Mouse (Mus musculus): ENCODE results near the gene Klf3. TPM values are rescaled to one million over a fixed set of nuclear protein-coding genes. Genes with fewer than 3 reads are reported as not detected.
A peak's percentile ranks its signal among the peaks of the same experiment; 100 is the strongest.

The Klf3 gene
- polyA plus RNA-seq, 1 experiment from 2014 or later: 26.0 TPM

DNA sequence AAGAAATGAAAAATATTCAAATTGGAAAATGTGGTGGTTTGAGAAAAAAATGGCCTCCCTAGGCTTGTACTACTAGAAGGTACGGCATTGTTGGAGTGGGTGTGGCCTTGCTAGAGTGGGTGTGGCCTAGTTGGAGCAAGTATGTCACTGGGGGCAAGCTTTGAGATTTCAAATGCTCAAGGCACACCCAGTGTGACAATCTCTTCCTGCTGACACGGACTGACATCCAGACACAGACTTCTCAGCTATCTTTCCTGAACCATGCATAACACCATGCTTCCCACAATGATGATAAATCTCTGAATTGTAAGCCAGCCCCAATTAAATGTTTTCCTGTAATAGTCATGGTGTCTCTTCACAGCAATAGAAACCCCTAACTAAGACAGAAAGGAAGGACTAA lies 44.1 kb downstream of the Klf3 start:
- Histone ChIP-seq H3K9me3 (0 out of 2 replicates have a peak, but pooled peaks cover 3% of the 10 kb centered on the region), H3K9ac (replicated peaks) (no peak overlapping the region), H3K36me3 (no peaks in the 10 kb centered on the region), H3K27ac (no peak overlapping the region), H3K4me3 (replicated peaks) (no peak overlapping the region), H3K4me2 (replicated peaks) (no peak overlapping the region), H3K27me3 (no peaks in the 10 kb centered on the region), H3K4me1 (replicated peaks) (no peaks in the 10 kb centered on the region)
- 78% methylated on average over 2 of the region's 2 CpGs for WGBS
- no peak for ATAC-seq

DNA sequence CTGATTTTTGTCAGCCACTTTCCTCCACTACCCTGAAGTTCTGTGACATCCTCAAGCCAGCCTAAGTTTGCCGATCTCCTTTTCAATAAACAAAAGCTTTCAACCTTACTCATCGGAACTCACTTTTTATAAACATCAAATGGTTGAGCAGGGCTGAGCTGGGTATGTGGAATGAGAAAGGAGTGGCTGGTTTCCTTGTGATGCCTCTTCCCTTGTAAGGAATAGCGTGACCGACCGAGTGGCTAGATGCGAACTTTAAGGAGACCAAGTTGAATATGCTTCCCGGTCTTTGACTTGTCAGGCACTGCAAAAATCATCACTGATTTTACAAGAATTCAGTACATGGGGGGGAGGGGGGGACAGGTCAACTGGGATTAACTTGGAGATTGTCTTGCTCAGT lies 46.7 kb downstream of the Klf3 start:
- H3K4me2 ChIP-seq (replicated peaks): no peak overlapping the region
- no peak overlapping the region for H3K9ac ChIP-seq (replicated peaks)
- ATAC-seq: no peak
- WGBS: 87% methylated on average over 7 of the region's 7 CpGs
- H3K4me3 ChIP-seq (replicated peaks): no peak overlapping the region
- H3K4me1 ChIP-seq (replicated peaks): 0 out of 2 replicates have a peak, but pooled peaks cover 4% of the 10 kb centered on the region
- no peaks in the 10 kb centered on the region for H3K27me3 ChIP-seq
- H3K27ac ChIP-seq: no peak overlapping the region
- H3K36me3 ChIP-seq: no peaks in the 10 kb centered on the region
- H3K9me3 ChIP-seq: 0 out of 2 replicates have a peak, but pooled peaks cover 6% of the 10 kb centered on the region

DNA sequence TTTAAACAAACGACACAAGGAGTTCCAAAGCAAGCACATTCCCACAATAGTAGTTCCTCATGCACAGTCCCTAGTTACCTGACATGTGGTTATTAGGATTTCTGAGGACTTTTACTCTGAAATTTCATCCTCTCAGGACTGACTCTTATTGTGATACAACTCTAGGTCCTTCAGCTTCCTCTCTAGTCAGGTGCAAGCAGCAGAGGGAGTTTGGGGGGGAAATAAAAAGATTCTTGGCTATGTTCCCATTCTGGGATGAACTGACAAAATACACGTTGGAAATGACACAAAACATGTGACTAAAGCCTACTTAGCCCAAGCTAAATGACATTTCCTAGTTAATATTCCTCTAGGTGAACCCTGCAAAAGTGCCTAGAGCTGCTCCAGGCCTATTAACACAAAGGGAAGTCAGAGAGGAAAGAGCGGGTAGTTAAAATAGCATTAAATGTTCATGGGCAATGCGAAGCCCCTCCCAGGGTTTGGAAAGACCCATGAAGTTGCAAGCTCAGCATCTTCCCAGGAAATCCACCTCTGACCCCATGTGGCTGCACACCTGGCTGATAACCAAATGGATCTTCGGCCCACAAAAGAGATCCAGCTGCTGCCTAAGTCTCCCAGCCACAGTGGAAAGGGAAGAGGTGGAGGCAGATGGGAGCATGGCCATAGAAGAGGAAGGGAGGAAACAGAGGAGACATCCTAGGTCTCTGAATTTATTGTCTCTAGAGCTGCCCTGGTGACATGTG lies 49.6 kb downstream of the Klf3 start:
- peaks cover 15% of the 10 kb centered on the region for H3K9me3 ChIP-seq
- H3K27ac ChIP-seq: no peak overlapping the region
- H3K4me1 ChIP-seq (replicated peaks): 0 out of 2 replicates have a peak, but pooled peaks cover 4% of the 10 kb centered on the region
- no peak overlapping the region for H3K9ac ChIP-seq (replicated peaks)
- no peak overlapping the region for H3K4me3 ChIP-seq (replicated peaks)
- H3K36me3 ChIP-seq: no peaks in the 10 kb centered on the region
- 65% methylated on average over 5 of the region's 5 CpGs for WGBS
- ATAC-seq: no peak
- H3K27me3 ChIP-seq: no peaks in the 10 kb centered on the region
- H3K4me2 ChIP-seq (replicated peaks): no peak overlapping the region

DNA sequence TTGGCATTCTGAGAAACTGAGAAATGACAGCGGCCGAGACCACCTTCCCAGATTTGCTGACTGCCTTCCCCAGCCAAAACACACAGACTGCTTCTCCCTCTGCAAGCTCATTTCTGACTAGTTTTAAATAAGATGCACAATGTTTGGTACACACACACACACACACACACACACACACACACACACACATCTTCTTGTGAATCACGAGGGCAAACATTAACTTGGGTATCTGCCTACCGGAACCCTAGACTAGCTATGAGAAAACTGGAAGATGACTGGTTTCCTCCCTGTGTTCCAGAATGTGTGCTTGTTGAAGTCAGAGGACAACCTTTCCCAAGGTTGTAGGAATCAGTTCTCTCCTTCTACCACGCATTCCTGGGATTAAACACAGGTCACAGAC lies 50.2 kb downstream of the Klf3 start:
- Histone ChIP-seq H3K9ac (replicated peaks) (no peak overlapping the region), H3K4me1 (replicated peaks) (0 out of 2 replicates have a peak, but pooled peaks cover 4% of the 10 kb centered on the region), H3K4me3 (replicated peaks) (no peak overlapping the region), H3K9me3 (peaks cover 15% of the 10 kb centered on the region), H3K27me3 (no peaks in the 10 kb centered on the region), H3K27ac (no peak overlapping the region), H3K36me3 (no peaks in the 10 kb centered on the region), H3K4me2 (replicated peaks) (no peak overlapping the region)
- WGBS: 88% methylated on average over 5 of the region's 5 CpGs
- ATAC-seq: no peak

DNA sequence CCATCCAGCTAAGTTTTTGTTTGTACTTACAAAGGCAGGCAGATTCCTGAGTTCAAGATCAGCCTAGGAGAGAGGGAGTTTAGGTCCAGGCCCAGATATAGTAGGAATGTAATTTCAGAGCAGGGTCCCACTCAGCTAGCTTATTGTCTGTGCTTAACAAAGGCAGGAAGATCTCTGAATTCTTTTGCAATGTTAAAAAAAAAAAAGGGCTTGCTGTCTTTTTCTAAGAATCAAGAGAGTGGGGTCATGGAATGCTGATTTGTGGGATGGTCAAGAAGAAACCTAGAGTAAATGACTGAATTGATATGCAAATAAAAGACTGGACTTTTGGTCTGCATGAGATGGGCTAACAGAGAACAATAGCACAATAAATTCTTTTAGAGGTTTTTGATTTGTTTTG lies 52.0 kb downstream of the Klf3 start:
- Histone ChIP-seq H3K9ac (replicated peaks) (no peak overlapping the region), H3K4me1 (replicated peaks) (0 out of 2 replicates have a peak, but pooled peaks cover 4% of the 10 kb centered on the region), H3K27ac (no peak overlapping the region), H3K4me3 (replicated peaks) (no peak overlapping the region), H3K36me3 (no peaks in the 10 kb centered on the region), H3K9me3 (peaks cover 15% of the 10 kb centered on the region), H3K4me2 (replicated peaks) (no peak overlapping the region), H3K27me3 (no peaks in the 10 kb centered on the region)
- no peak for ATAC-seq

DNA sequence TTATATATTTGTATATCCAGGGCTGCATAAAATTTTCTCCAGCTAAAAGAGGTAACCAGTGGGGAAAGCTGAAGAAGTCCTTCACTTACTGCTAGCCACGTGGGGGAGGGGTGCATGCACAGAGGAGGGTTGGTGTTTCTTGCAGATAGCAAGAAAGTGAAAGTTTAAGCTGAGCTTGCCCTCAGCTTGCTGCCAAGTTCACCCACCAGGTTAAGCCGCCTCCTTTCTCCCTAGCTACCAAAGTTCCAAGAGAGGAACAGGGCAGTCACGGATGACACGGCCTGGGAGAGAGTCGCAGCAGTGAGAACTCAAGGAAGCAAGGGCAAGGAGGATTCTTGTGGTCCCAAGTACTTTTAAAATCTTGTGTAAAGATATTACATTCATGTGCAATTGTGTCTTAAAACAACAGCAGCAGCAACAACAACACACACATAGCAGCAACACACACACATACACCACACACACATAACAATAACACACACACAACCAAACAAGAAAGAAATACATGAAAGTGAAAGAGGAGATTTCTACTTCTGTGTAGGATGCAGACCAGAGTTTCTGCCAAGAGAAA lies 57.8 kb downstream of the Klf3 start:
- H3K9me3 ChIP-seq: peaks cover 3% of the 10 kb centered on the region
- no peak for ATAC-seq
- H3K27me3 ChIP-seq: no peaks in the 10 kb centered on the region
- H3K4me2 ChIP-seq (replicated peaks): no peak overlapping the region
- no peaks in the 10 kb centered on the region for H3K36me3 ChIP-seq
- 55% methylated on average over 5 of the region's 5 CpGs for WGBS
- H3K9ac ChIP-seq (replicated peaks): no peak overlapping the region
- no peak overlapping the region for H3K4me3 ChIP-seq (replicated peaks)
- H3K4me1 ChIP-seq (replicated peaks): peaks cover 6% of the 10 kb centered on the region; the same call in 1 of the 2 replicates
- H3K27ac ChIP-seq: no peak overlapping the region

DNA sequence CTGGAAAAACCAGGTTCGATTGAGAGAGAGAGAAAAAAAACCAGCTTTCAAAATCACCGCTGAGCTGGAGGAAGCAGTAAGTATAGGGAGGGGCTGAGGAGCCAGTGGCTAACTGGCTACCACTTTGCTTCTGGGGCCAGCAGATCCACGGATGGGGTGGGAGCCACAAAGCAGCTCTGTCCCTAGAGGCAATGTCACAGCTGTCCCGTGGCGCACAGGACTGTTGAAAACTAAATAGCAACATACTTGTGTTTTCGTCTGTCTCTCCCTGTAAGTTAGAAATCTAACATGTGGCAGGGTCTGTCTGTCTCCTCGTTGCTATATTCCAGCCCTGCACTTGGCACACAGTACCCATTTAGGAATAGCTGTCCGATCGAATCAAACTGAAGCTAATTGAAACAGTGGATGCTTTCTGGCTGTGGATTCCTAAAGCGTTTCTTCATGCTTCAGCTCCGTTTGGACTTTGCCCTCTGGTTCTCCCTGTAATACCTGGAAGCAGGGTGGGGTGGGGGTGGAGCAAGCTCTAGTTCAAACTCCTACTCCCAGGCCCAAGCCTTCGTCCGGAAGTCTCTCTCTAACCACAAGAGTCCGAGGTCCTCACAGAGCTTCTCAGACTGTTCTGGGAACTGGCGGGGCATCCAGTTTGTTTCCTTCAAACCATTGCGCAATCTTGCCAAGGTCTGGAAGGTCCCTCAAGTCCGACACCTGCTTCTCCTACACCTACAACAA lies 58.4 kb downstream of the Klf3 start:
- Histone ChIP-seq H3K27ac (no peak overlapping the region), H3K27me3 (no peaks in the 10 kb centered on the region), H3K9ac (replicated peaks) (no peak overlapping the region), H3K4me1 (replicated peaks) (peaks cover 6% of the 10 kb centered on the region; the same call in 1 of the 2 replicates), H3K4me3 (replicated peaks) (no peak overlapping the region), H3K4me2 (replicated peaks) (no peak overlapping the region), H3K9me3 (no peaks in the 10 kb centered on the region), H3K36me3 (no peaks in the 10 kb centered on the region)
- no peak for ATAC-seq
- WGBS: 70% methylated on average over 17 of the region's 17 CpGs

DNA sequence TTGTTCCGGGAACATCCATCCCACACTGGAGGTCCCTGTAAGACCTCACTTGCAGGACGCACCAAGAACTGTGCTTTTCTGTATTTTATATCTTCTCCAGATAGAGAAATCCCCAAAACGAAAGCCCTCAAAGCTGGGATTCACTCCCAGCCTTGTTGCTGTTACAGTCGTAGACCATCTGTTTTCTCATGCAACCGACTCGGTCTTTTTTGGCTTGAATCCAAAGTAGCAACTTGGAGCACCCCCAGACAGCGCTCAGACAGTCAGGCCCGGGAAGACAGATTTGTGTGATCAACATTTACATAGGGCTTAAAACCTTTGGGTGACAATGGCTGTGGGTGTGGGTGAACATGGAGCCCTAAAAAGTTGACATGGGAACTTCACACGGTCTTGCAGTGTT lies 59.1 kb downstream of the Klf3 start:
- no peak for ATAC-seq
- H3K4me2 ChIP-seq (replicated peaks): no peak overlapping the region
- WGBS: 78% methylated on average over 9 of the region's 9 CpGs

DNA sequence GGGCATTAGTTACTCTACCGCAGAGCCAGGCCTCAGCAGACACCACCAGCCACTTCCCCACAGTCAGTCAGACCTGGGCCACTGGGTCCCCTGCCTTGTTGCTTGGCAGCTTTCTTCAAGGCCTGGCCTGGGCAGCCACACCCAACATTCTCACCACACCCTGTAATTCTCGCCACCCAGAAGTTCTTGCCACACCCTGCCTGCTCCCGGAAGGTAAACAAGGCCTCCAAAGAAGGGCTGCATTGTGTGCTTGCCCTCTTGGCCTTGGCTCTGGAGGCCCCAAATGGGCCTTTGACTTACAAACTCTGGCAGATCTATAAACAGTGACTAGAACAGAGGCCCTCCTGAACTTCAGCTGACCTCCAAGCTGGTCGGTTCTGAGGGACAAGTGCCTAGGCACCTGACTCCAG lies 61.5 kb downstream of the Klf3 start:
- WGBS: 72% methylated on average over 4 of the region's 4 CpGs

More for the DNA sequence above, 59.1 kb downstream of the Klf3 start:
- Histone ChIP-seq H3K27ac (no peak overlapping the region), H3K27me3 (no peaks in the 10 kb centered on the region), H3K36me3 (no peaks in the 10 kb centered on the region), H3K9ac (replicated peaks) (no peak overlapping the region), H3K4me1 (replicated peaks) (peaks cover 6% of the 10 kb centered on the region; the same call in 1 of the 2 replicates), H3K4me3 (replicated peaks) (no peak overlapping the region), H3K9me3 (no peaks in the 10 kb centered on the region)

DNA sequence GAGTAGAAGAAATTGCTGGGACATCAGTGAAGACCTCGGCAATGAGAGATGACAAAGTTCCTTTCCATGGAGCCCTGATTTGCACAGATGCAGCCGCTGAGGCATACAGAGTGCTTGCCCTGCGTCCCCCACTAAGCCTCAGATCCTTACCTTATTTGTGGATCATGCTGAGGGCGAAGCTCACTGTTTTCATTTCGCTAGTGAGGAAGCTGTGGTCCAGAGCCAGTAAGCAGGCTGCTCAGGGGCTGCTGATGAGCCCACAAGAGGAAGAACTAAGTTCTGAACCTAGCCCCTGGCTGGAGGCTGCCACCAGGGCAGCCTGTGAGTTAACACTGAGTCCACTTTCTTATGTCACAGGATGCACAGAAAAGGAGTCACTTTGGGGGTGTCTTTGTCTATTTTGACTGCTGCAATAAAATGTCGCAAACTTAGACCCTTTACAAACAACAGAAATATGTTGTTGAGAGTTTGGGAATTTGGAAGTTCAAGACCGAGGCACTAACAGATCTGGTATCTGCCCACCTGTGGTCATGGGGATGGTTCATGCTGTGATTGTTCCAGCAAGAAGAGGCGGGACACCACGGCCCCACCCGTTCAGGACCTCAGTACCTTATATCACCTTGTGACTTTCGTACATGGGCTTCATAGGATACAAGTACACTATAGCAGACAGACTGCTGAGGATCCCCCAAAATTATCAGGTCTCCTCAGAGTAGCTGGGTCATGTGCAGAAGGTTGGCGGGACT lies 62.2 kb downstream of the Klf3 start:
- H3K4me3 ChIP-seq (replicated peaks): no peak overlapping the region
- peaks cover 6% of the 10 kb centered on the region; the same call in 1 of the 2 replicates for H3K4me1 ChIP-seq (replicated peaks)
- H3K9me3 ChIP-seq: no peaks in the 10 kb centered on the region; the same call in 1 of the 2 replicates
- no peak overlapping the region for H3K4me2 ChIP-seq (replicated peaks)
- H3K27ac ChIP-seq: no peak overlapping the region
- H3K9ac ChIP-seq (replicated peaks): no peak overlapping the region
- no peaks in the 10 kb centered on the region for H3K27me3 ChIP-seq
- no peak for ATAC-seq
- no peaks in the 10 kb centered on the region for H3K36me3 ChIP-seq
- WGBS: 80% methylated on average over 12 of the region's 12 CpGs

More for the DNA sequence above, 61.5 kb downstream of the Klf3 start:
- Histone ChIP-seq H3K27ac (no peak overlapping the region), H3K36me3 (no peaks in the 10 kb centered on the region), H3K9me3 (no peaks in the 10 kb centered on the region; the same call in 1 of the 2 replicates), H3K4me3 (replicated peaks) (no peak overlapping the region), H3K4me2 (replicated peaks) (no peak overlapping the region), H3K4me1 (replicated peaks) (peaks cover 6% of the 10 kb centered on the region; the same call in 1 of the 2 replicates), H3K9ac (replicated peaks) (no peak overlapping the region), H3K27me3 (no peaks in the 10 kb centered on the region)
- ATAC-seq: no peak

DNA sequence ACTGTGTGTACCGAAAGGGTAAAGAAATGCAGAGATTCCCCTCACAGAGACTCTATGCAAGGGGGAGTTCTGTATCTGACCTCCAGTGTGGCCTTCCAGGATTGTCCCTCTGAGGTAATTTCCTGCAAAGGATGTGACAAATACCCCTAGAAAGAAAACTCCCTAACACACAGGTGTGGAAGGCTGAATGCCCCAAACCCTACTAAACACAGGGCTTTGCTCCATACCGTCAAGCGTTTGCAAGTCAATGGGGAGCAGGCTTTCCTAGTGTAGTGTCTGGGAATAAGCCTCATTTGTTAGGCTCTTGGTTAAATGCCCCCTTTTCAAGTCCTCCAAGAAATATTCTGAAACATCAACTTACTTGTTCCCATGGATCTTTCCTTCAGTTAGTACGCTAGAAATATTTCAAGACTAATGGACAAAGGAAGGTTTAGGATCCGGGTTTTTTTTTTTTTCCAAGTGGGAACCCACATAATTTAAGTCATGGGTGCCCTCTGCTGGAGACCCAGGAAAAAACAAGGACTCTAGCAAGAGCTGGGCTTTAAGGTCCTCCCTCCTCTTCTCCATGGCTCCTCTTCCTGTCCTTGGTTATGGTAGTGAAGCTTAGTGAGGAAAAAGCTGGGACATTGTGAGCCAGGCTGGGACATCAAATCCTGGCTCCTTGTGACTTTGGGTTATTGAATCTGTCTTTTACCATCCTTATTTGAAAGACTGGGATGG lies 63.3 kb downstream of the Klf3 start:
- Histone ChIP-seq H3K4me1 (replicated peaks) (peaks cover 6% of the 10 kb centered on the region; the same call in 1 of the 2 replicates), H3K9ac (replicated peaks) (no peak overlapping the region), H3K4me3 (replicated peaks) (no peak overlapping the region), H3K27me3 (no peaks in the 10 kb centered on the region), H3K36me3 (no peaks in the 10 kb centered on the region), H3K4me2 (replicated peaks) (no peak overlapping the region), H3K9me3 (no peaks in the 10 kb centered on the region; the same call in 1 of the 2 replicates), H3K27ac (no peak overlapping the region)
- peak; percentile 55; the same call in 1 of the 2 replicates for ATAC-seq
- WGBS: 32% methylated on average over 5 of the region's 5 CpGs
